Mouse (Mus musculus) neural tube, embryonic 15.5 days (tissue): ENCODE data around the gene Il3. TPM values are rescaled to one million over a fixed set of nuclear protein-coding genes. Genes with fewer than 3 reads are reported as not detected.

ENCODE experiments used
- ATAC-seq: fragments of 200-750 bp; cut with Nextera tagmentation; 2 replicates; pipeline ENCODE4 v1.8.0; 2017; ENCODE audit warnings: mild to moderate bottlenecking, moderate TSS enrichment, moderate library complexity; ENCODE audit not compliant: low FRiP score
- H3K27ac ChIP-seq: fragments of 300-500 bp; sonication (generic); replicated peaks from 2 replicates; pipeline ENCODE4 v1.5.1; 2015; ENCODE audit warnings: mild to moderate bottlenecking, inconsistent platforms
- H3K27me3 ChIP-seq: fragments of 300-500 bp; sonication (generic); replicated peaks from 2 replicates; pipeline ENCODE4 v1.6.1; 2015; ENCODE audit warnings: inconsistent platforms
- H3K36me3 ChIP-seq: fragments of 300-500 bp; sonication (generic); 2 replicates; pipeline ENCODE4 v1.6.1; 2015; ENCODE audit warnings: inconsistent platforms
- H3K4me1 ChIP-seq: fragments of 300-500 bp; sonication (generic); 2 replicates; pipeline ENCODE4 v1.6.1; 2015; ENCODE audit warnings: inconsistent platforms
- H3K4me2 ChIP-seq: fragments of 300-500 bp; sonication (generic); 2 replicates; pipeline ENCODE4 v1.6.1; 2015; ENCODE audit warnings: inconsistent platforms, mild to moderate bottlenecking, moderate library complexity
- H3K4me3 ChIP-seq: fragments of 300-500 bp; sonication (generic); replicated peaks from 2 replicates; pipeline ENCODE4 v1.5.1; 2015; ENCODE audit warnings: mild to moderate bottlenecking, inconsistent platforms
- H3K9ac ChIP-seq: fragments of 300-500 bp; sonication (generic); replicated peaks from 2 replicates; pipeline ENCODE4 v1.6.1; 2015; ENCODE audit warnings: mild to moderate bottlenecking, inconsistent platforms
- H3K9me3 ChIP-seq: fragments of 300-500 bp; sonication (generic); replicated peaks from 2 replicates; pipeline ENCODE4 v1.6.1; 2016; ENCODE audit warnings: inconsistent platforms
- WGBS: fragments of 180-500 bp; shearing (Covaris S2); methylation state at CpG from one replicate; pipeline ENCODE4 v1.1.7; 2015; ENCODE audit warnings: mixed read lengths; 5-methylcytosine and 5-hydroxymethylcytosine counted together
- polyA plus RNA-seq: library from polyadenylated mRNA; unstranded; fragments of >200 nt; fragmentation: Nextera tagmentation; extraction: Ambion mirVana; gene quantifications from 2 replicates; pipeline ENCODE4 v1.2.1, GENCODE M21; 2015

Gene Il3
- polyA plus RNA-seq, 1 experiment from 2014 or later = not detected

DNA sequence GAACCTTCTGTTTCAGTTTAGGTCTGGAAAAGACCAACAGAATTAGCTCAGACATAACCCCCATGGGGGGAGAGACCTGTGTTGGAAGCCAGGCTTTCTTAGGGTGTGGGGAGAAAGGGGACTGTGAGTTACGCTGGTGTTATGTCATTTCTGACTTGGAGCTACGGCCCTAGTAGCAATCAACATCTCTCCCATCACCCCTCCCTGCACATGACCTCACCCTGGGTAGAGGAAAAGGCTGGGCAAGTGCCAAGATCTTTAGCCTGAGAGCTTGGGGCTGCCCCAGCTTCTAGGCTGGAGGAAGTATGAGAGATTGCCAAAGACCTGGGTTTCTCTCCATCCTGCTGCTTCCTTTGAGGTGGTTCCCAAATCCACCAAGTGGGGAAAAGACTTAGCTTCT lies 30.1 kb downstream of the Il3 start:
- H3K9ac ChIP-seq = no peak overlapping the region
- H3K4me2 ChIP-seq = no peak overlapping the region
- no peaks in the 10 kb centered on the region for H3K4me1 ChIP-seq
- 79% methylated on average over 2 of the region's 2 CpGs for WGBS
- H3K4me3 ChIP-seq = no peak overlapping the region
- H3K9me3 ChIP-seq = no peaks in the 10 kb centered on the region
- H3K36me3 ChIP-seq = no peaks in the 10 kb centered on the region
- no peaks in the 10 kb centered on the region for H3K27me3 ChIP-seq
- no peak overlapping the region for H3K27ac ChIP-seq
- ATAC-seq = no peak

DNA sequence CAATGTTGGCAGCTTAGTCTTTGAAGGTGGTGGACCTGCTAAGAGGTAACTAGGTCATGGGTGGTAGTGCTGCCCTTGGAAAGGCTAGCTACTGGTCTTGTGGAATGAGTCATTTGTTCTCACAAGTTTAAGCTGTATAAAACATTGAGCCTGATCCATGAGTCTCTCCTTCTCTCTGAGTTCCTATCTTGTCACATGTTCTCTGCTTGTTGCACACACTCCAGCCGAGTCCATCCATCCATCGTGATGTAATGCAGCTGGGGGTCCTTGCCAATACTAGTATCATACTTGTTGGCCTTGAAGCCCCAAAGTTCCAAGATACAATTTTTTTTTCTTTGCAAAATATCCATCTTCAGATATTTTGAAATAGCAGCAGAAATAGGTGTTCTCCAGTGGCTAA lies 39.6 kb downstream of the Il3 start:
- H3K27me3 ChIP-seq = no peaks in the 10 kb centered on the region
- H3K4me3 ChIP-seq = no peak overlapping the region
- WGBS = 92% methylated on average over 2 of the region's 2 CpGs
- H3K4me1 ChIP-seq = no peaks in the 10 kb centered on the region
- H3K9ac ChIP-seq = no peak overlapping the region
- no peaks in the 10 kb centered on the region for H3K9me3 ChIP-seq
- ATAC-seq = no peak
- H3K36me3 ChIP-seq = no peaks in the 10 kb centered on the region
- H3K27ac ChIP-seq = no peak overlapping the region
- no peak overlapping the region for H3K4me2 ChIP-seq

DNA sequence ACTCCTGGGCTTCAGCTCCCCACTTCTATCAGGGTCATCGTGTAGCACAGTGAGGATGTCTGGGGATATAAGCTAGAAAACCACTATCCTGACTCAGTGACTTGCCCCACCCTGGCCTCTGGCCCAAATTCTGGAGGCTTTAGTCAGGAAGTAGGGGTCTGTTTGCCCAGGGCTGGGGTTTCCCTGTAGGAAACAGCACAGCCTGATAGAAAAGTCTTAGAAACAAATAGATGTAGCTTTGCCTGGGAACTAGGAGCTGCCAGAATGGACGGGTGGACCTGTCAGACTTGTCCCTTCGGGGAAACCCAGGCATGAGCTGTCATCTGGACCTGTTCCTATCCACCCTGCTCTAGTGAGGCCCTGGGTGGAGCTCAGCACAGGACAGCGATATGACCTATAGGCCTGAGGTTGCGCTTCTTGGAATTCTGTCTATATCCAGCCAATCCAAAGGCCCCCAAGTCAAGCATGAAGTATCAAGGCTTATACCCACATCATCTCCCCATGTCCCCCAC lies 42.5 kb downstream of the Il3 start:
- H3K4me3 ChIP-seq = no peak overlapping the region
- WGBS = 91% methylated on average over 5 of the region's 5 CpGs
- H3K4me2 ChIP-seq = no peak overlapping the region
- H3K4me1 ChIP-seq = no peaks in the 10 kb centered on the region
- no peaks in the 10 kb centered on the region for H3K36me3 ChIP-seq
- ATAC-seq = no peak
- H3K9ac ChIP-seq = no peak overlapping the region
- no peak overlapping the region for H3K27ac ChIP-seq
- H3K9me3 ChIP-seq = no peaks in the 10 kb centered on the region
- no peaks in the 10 kb centered on the region for H3K27me3 ChIP-seq

DNA sequence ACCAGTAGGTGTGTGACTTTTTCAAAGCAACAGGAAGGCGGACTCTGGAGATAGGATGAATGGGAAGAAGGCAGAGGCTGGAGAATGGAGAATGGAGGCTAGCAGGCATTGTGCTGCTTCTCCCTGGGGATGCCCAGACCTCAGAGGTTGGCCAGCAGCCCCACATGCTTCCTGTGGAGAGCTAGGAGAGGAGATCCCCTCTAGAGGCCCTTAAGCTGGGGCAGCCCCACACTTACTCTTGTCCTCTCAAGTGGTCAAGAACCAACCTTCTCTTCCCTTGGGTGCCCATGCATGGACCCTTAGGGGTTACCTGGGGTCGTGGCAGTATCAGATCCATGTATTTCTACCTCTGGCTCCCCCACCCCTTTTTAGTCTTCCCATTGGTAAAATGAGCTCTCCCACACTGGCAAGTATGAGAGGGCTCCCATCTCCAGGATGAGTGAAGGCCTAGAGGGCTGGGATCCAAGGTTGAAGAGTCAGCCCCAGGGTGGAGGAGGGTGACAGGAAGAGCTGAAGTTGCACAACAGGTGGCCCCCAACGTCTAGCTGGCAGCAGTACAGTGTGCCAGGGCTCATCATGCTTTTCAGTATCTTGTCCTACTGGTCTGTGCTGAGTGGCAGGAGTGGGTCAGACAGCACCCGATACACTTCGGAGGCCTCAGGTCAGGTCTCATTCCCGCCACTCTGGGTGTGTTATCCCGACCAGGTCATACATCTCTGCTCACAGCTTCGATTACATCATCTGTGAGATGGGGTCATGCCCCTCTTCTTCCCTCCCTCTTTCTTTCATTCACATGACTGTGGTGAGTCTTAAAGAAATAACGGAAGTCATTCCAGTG lies 43.2 kb downstream of the Il3 start:
- H3K4me3 ChIP-seq = no peak overlapping the region
- 88% methylated on average over 9 of the region's 9 CpGs for WGBS
- no peak overlapping the region for H3K27ac ChIP-seq
- no peak for ATAC-seq
- no peaks in the 10 kb centered on the region for H3K4me1 ChIP-seq
- no peak overlapping the region for H3K9ac ChIP-seq
- H3K36me3 ChIP-seq = no peaks in the 10 kb centered on the region
- H3K9me3 ChIP-seq = no peaks in the 10 kb centered on the region
- no peaks in the 10 kb centered on the region for H3K27me3 ChIP-seq
- H3K4me2 ChIP-seq = no peak overlapping the region

DNA sequence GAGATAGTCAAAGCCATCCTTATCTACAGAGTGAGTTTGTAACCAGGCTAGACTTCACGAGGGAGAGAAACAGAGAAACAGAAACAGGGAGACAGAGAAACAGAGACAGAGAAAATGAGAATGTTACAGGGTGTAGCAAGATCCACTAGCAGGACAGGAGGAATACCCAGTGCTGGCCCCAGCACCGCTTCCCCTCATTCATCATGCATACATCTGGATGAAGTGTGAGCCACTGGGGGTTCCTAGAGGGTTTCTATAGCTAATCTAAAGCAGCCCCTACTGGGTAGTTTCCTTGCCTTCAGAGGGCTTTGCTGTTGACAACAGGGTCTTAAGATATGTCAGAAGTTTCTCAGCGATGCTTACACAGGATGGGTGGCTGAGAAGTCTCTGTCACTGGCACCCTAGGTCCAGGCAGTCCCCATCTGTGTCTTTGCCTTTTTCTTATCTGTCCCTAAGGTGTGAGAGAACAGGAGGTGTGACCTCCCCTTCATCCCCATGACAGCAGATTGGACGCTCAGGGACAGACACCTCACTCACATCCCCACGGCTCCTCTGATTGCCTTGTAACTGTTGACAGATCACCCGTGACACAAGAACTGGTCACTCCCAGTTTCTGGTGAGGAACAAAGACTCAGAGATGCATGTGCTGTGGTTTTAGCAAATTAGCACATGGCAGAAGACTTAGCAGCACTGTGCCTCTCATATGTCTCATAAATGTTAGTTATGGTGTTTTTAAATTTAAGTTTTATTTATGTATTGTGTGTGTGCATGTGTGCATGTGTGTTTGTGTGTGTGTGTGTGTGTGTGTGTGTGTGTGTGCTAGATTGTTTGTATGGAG lies 47.0 kb downstream of the Il3 start:
- H3K9me3 ChIP-seq = no peaks in the 10 kb centered on the region
- H3K27me3 ChIP-seq = no peaks in the 10 kb centered on the region
- 74% methylated on average over 6 of the region's 6 CpGs for WGBS
- no peak overlapping the region for H3K4me3 ChIP-seq
- no peak overlapping the region for H3K4me2 ChIP-seq
- H3K36me3 ChIP-seq = no peaks in the 10 kb centered on the region
- no peak overlapping the region for H3K27ac ChIP-seq
- no peak overlapping the region for H3K9ac ChIP-seq
- no peaks in the 10 kb centered on the region for H3K4me1 ChIP-seq
- ATAC-seq = no peak

DNA sequence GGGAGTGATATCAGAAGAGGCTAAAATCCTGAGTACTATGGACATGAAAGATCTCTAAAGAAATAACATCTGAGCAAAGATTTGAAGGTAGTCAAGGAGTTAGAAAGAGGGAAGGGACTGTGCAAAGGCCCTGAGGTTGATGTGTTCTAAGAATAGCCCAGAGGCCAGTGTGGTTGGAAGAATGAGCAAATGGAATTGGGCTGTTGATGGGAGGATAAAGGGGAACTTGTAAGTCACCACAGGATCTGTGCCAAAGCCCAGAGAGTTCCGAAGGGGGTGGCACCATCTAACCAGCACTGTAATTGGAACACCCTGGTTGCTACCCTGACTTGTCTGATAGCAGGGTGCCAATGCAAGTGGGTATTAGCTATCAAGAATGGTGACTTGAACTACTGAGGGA lies 47.9 kb downstream of the Il3 start:
- Histone ChIP-seq H3K27ac (no peak overlapping the region), H3K27me3 (no peaks in the 10 kb centered on the region), H3K4me2 (no peak overlapping the region), H3K4me3 (no peak overlapping the region), H3K9me3 (no peaks in the 10 kb centered on the region), H3K4me1 (no peaks in the 10 kb centered on the region), H3K36me3 (no peaks in the 10 kb centered on the region), H3K9ac (no peak overlapping the region)
- 81% methylated on average over 1 of the region's 1 CpGs for WGBS
- ATAC-seq = no peak

DNA sequence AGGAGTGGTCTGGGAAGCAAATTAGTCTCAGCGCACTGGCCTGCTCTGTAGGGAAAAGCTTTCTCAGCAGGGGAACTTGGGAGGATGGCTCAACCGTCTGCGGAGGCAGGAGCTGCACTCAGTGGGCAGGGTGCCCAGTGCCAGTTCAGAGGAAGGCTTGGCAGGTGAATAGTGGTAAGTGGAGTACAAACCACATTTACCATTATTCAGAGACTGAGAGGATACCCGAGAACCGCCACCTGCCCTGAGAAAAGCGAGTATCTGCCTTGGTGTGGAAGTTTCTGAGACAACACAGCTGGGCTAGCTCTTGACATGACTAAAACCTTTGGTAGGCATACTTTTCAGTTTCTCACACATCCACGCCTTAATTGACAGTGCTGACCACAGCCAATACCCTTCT lies 49.7 kb downstream of the Il3 start:
- ATAC-seq = no peak
- Histone ChIP-seq H3K9me3 (no peaks in the 10 kb centered on the region), H3K9ac (no peak overlapping the region), H3K27ac (no peak overlapping the region), H3K4me2 (no peak overlapping the region), H3K36me3 (no peaks in the 10 kb centered on the region), H3K27me3 (no peaks in the 10 kb centered on the region), H3K4me3 (no peak overlapping the region), H3K4me1 (no peaks in the 10 kb centered on the region)
- 66% methylated on average over 7 of the region's 7 CpGs for WGBS

DNA sequence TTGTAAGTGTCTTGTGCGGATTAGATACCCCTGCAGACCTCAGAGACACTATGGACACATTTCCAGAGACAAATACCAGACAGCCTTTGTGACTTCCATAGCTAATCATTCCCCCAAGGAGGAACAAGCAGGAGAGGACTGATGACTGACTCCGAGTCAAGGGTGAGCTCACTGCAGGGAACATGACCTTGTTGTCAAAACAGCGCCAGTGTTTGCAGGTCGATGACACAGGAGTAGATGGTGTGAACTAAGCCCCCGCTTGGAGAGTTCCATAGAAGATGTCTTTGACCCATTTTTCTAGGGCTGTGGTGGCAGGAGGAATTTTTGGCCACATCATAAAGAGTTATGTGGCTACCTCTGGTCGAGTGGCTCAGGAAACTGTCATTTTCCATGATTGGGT lies 51.0 kb downstream of the Il3 start:
- no peak overlapping the region for H3K27ac ChIP-seq
- H3K4me3 ChIP-seq = no peak overlapping the region
- no peak overlapping the region for H3K9ac ChIP-seq
- no peaks in the 10 kb centered on the region for H3K36me3 ChIP-seq
- ATAC-seq = no peak
- H3K9me3 ChIP-seq = no peaks in the 10 kb centered on the region
- no peaks in the 10 kb centered on the region for H3K4me1 ChIP-seq
- no peaks in the 10 kb centered on the region for H3K27me3 ChIP-seq
- no peak overlapping the region for H3K4me2 ChIP-seq
- 90% methylated on average over 6 of the region's 6 CpGs for WGBS

Other genes with a start within 250 kb of the Il3 start
- 5.9 TPM in 2 replicates for gene Slc22a4, start 239.2 kb downstream of the Il3 start, polyA plus RNA-seq
- gene Pdlim4, start 198.3 kb downstream of the Il3 start, polyA plus RNA-seq = 34.4 and 45.7 TPM in 2 replicates
- 16.7 and 18.5 TPM in 2 replicates for gene P4ha2, start 167.2 kb downstream of the Il3 start, polyA plus RNA-seq
- gene Csf2, start 17.6 kb downstream of the Il3 start, polyA plus RNA-seq = not detected in 2 replicates
- 40.1 and 47.3 TPM in 2 replicates for gene Acsl6, start 36.5 kb upstream of the Il3 start, polyA plus RNA-seq
- gene Meikin, start 103.4 kb upstream of the Il3 start, polyA plus RNA-seq = not detected in 2 replicates
- gene Fnip1, start 170.9 kb upstream of the Il3 start, polyA plus RNA-seq = 9.0 and 9.2 TPM in 2 replicates